Mouse (Mus musculus) CH12.LX (cell line): ENCODE measurements around the gene Arhgef3. TPM values are rescaled to one million over a fixed set of nuclear protein-coding genes. Genes with fewer than 3 reads are reported as not detected.

Experiments used
- DNase-seq: peaks from one replicate; pipeline ENCODE4 v3.0.0-alpha.2; 2013; ENCODE audit errors: extremely low read depth
- H3K27ac ChIP-seq: 2 replicates; pipeline ENCODE4 v1.5.1; 2012; ENCODE audit warnings: low read depth, mild to moderate bottlenecking, control low read depth, moderate library complexity; ENCODE audit not compliant: insufficient read depth
- H3K27me3 ChIP-seq: replicated peaks from 2 replicates; pipeline ENCODE3; 2012; ENCODE audit warnings: inconsistent platforms
- H3K36me3 ChIP-seq, 2 experiments: replicated peaks in 1 of 2; 2 replicates each; pipeline versions ENCODE3 to v1.6.1; 2012; ENCODE audit warnings: inconsistent platforms in 1 of 2, low read length in 1 of 2, mild to moderate bottlenecking in 1 of 2, mixed read lengths in 1 of 2, moderate library complexity in 1 of 2; ENCODE audit not compliant: control insufficient read depth in 1 of 2, insufficient read depth in 1 of 2
- H3K4me1 ChIP-seq, 2 experiments: 2 replicates each; pipeline ENCODE4 v1.6.1; 2012; ENCODE audit warnings: inconsistent platforms in 1 of 2, moderate library complexity in 1 of 2; ENCODE audit not compliant: insufficient read depth in 2 of 2, control insufficient read depth in 1 of 2
- H3K4me2 ChIP-seq: 2 replicates; pipeline ENCODE4 v1.6.1; 2012; ENCODE audit warnings: low read depth, mild to moderate bottlenecking, control low read depth; ENCODE audit not compliant: poor library complexity, insufficient read depth, severe bottlenecking
- H3K4me3 ChIP-seq, 3 experiments: fragments of 150-350 bp in 1 of 3; sonication (generic) in 1 of 3; replicated peaks in 1 of 3; 2 replicates each; pipeline versions ENCODE3 to v1.5.1; 2011 to 2012; ENCODE audit warnings: low read depth in 2 of 3, low read length in 2 of 3, mild to moderate bottlenecking in 2 of 3, moderate library complexity in 2 of 3, control low read depth in 1 of 3, improper control_type of control experiment in 1 of 3, inconsistent platforms in 1 of 3, mixed read lengths in 1 of 3; ENCODE audit not compliant: poor library complexity in 1 of 3
- H3K79me2 ChIP-seq: replicated peaks from 2 replicates; pipeline ENCODE4 v1.6.1; 2012; ENCODE audit warnings: mild to moderate bottlenecking, moderate library complexity; ENCODE audit not compliant: control insufficient read depth, poor library complexity, insufficient read depth, severe bottlenecking; ENCODE audit errors: extremely low read depth
- H3K9ac ChIP-seq: 2 replicates; pipeline ENCODE4 v1.6.1; 2012; ENCODE audit warnings: low read depth, mild to moderate bottlenecking, control low read depth, moderate library complexity; ENCODE audit not compliant: insufficient read depth
- H3K9me3 ChIP-seq: replicated peaks from 2 replicates; pipeline ENCODE3; 2012; ENCODE audit warnings: low read length, inconsistent platforms, mixed read lengths
- CTCF ChIP-seq, 2 experiments: IDR thresholded peaks in 1 of 2; conservative IDR thresholded peaks in 1 of 2; 2 replicates each; pipeline ENCODE4 v1.5.1; 2011 to 2012; ENCODE audit warnings: low read depth in 2 of 2, low read length in 2 of 2, improper control_type of control experiment in 1 of 2, inconsistent platforms in 1 of 2, mild to moderate bottlenecking in 1 of 2, moderate library complexity in 1 of 2
- E2F4 ChIP-seq: IDR thresholded peaks from 2 replicates; pipeline ENCODE4 v1.6.1; 2011; ENCODE audit warnings: low read depth, low read length, improper control_type of control experiment; ENCODE audit not compliant: insufficient replicate concordance
- ELF1 ChIP-seq: IDR thresholded peaks from 2 replicates; pipeline ENCODE4 v1.6.1; 2014; ENCODE audit warnings: low read depth, mild to moderate bottlenecking, inconsistent platforms, low read length, improper control_type of control experiment
- EP300 ChIP-seq: IDR thresholded peaks from 2 replicates; pipeline ENCODE4 v1.6.1; 2011; ENCODE audit warnings: low read length, improper control_type of control experiment
- ETS1 ChIP-seq: conservative IDR thresholded peaks from 2 replicates; pipeline ENCODE4 v1.6.1; 2012; ENCODE audit warnings: low read depth, mild to moderate bottlenecking, inconsistent platforms, low read length, improper control_type of control experiment, moderate library complexity
- GABPA ChIP-seq: IDR thresholded peaks from 2 replicates; pipeline ENCODE4 v1.6.1; 2012; ENCODE audit warnings: low read depth, low read length, improper control_type of control experiment, inconsistent platforms; ENCODE audit not compliant: insufficient replicate concordance
- HCFC1 ChIP-seq: IDR thresholded peaks from 2 replicates; pipeline ENCODE4 v1.6.1; 2012; ENCODE audit warnings: low read depth, mild to moderate bottlenecking, inconsistent platforms, low read length, improper control_type of control experiment
- IRF4 ChIP-seq: IDR thresholded peaks from 2 replicates; pipeline ENCODE4 v1.6.1; 2014; ENCODE audit warnings: low read depth, mild to moderate bottlenecking, inconsistent platforms, low read length, improper control_type of control experiment
- JUN ChIP-seq: IDR thresholded peaks from 2 replicates; pipeline ENCODE4 v1.6.1; 2011; ENCODE audit warnings: low read depth, mild to moderate bottlenecking, low read length, improper control_type of control experiment, moderate library complexity; ENCODE audit not compliant: insufficient read depth
- JUND ChIP-seq: conservative IDR thresholded peaks from 2 replicates; pipeline ENCODE4 v1.6.1; 2011; ENCODE audit warnings: low read depth, low read length, improper control_type of control experiment
- KAT2A ChIP-seq: IDR thresholded peaks from 2 replicates; pipeline ENCODE4 v1.6.1; 2012; ENCODE audit warnings: low read length, improper control_type of control experiment, inconsistent platforms; ENCODE audit not compliant: insufficient replicate concordance
- MAFK ChIP-seq: IDR thresholded peaks from 2 replicates; pipeline ENCODE4 v1.6.1; 2011; ENCODE audit warnings: low read length, improper control_type of control experiment; ENCODE audit not compliant: insufficient replicate concordance
- MAZ ChIP-seq: IDR thresholded peaks from 2 replicates; pipeline ENCODE4 v1.6.1; 2012; ENCODE audit warnings: low read depth, mild to moderate bottlenecking, inconsistent platforms, low read length, improper control_type of control experiment, moderate library complexity
- MEF2A ChIP-seq: IDR thresholded peaks from 2 replicates; pipeline ENCODE4 v1.6.1; 2014; ENCODE audit warnings: low read depth, mild to moderate bottlenecking, inconsistent platforms, low read length, improper control_type of control experiment, borderline replicate concordance
- MXI1 ChIP-seq: IDR thresholded peaks from 2 replicates; pipeline ENCODE4 v1.6.1; 2011; ENCODE audit warnings: mild to moderate bottlenecking, low read depth, low read length, improper control_type of control experiment
- NELFE ChIP-seq: IDR thresholded peaks from 2 replicates; pipeline ENCODE4 v1.6.1; 2011; ENCODE audit warnings: low read depth, low read length, improper control_type of control experiment
- NRF1 ChIP-seq: IDR thresholded peaks from 2 replicates; pipeline ENCODE4 v1.6.1; 2014; ENCODE audit warnings: low read depth, mild to moderate bottlenecking, inconsistent platforms, low read length, improper control_type of control experiment, moderate library complexity
- POLR2AphosphoS2 ChIP-seq: IDR thresholded peaks from 2 replicates; pipeline ENCODE4 v1.6.1; 2011; ENCODE audit warnings: low read depth, low read length, improper control_type of control experiment
- RAD21 ChIP-seq: IDR thresholded peaks from 2 replicates; pipeline ENCODE4 v1.6.1; 2011; ENCODE audit warnings: low read depth, mild to moderate bottlenecking, low read length, improper control_type of control experiment, moderate library complexity
- RCOR1 ChIP-seq: conservative IDR thresholded peaks from 2 replicates; pipeline ENCODE4 v1.6.1; 2012; ENCODE audit warnings: low read depth, mild to moderate bottlenecking, inconsistent platforms, low read length, improper control_type of control experiment
- SMC3 ChIP-seq: IDR thresholded peaks from 2 replicates; pipeline ENCODE4 v1.6.1; 2011; ENCODE audit warnings: low read depth, low read length, improper control_type of control experiment
- TBP ChIP-seq: conservative IDR thresholded peaks from 2 replicates; pipeline ENCODE4 v1.6.1; 2011; ENCODE audit warnings: low read depth, low read length, improper control_type of control experiment
- TCF12 ChIP-seq: IDR thresholded peaks from 2 replicates; pipeline ENCODE4 v1.6.1; 2014; ENCODE audit warnings: low read depth, mild to moderate bottlenecking, inconsistent platforms, low read length, improper control_type of control experiment
- USF2 ChIP-seq: conservative IDR thresholded peaks from 2 replicates; pipeline ENCODE4 v1.6.1; 2011; ENCODE audit warnings: low read depth, low read length, improper control_type of control experiment
- ZC3H11A ChIP-seq: IDR thresholded peaks from 2 replicates; pipeline ENCODE4 v1.6.1; 2012; ENCODE audit warnings: low read depth, mild to moderate bottlenecking, inconsistent platforms, low read length, improper control_type of control experiment
- ZKSCAN1 ChIP-seq: IDR thresholded peaks from 2 replicates; pipeline ENCODE4 v1.6.1; 2012; ENCODE audit warnings: low read depth, inconsistent platforms, low read length, improper control_type of control experiment, borderline replicate concordance
- dilution Hi-C: fragments of 300-500 bp; cut with MboI; formaldehyde crosslinking; loops from 2 replicates; pipeline ENCODE4 v1.14.3; 2020; ENCODE audit warnings: low sequenced_read_pairs; ENCODE audit not compliant: extremely low pct_unique_long_range_greater_than_20kb, extremely low pct_ligation_motif_present
- in situ Hi-C: fragments of 300-500 bp; cut with MboI; formaldehyde crosslinking; loops from 3 replicates; pipeline ENCODE4 v1.14.3; 2019; ENCODE audit warnings: low sequenced_read_pairs, low pct_ligation_motif_present, low pct_unique_long_range_greater_than_20kb, mixed read lengths
- polyA plus RNA-seq: library from polyadenylated mRNA; unstranded; fragments of >175 nt; gene quantifications from 2 replicates; pipeline ENCODE4 v1.2.1, GENCODE M21; 2012; ENCODE audit warnings: low read depth; ENCODE audit not compliant: insufficient read length
- total RNA-seq, 2 experiments: library from RNA; depleted of rRNA; stranded (reverse); fragments of 300-350 nt in 1 of 2; fragments of >200 nt in 1 of 2; gene quantifications; 2 replicates each; pipeline ENCODE4 v1.2.3; 2012 to 2014

Arhgef3 gene
- total and polyA plus RNA-seq, 3 experiments, result 0.51 to 0.64 (median 0.62) TPM

- no peaks in the 10 kb centered on the region for H3K9me3 ChIP-seq
- no peak overlapping the region for H3K4me2 ChIP-seq
- H3K27me3 ChIP-seq, result no peaks in the 10 kb centered on the region
- no peaks in the 10 kb centered on the region for H3K36me3 ChIP-seq
- DNase-seq, result no peak
- in situ Hi-C loops, result loop anchor here (5.0 to 25.0 kb wide), 2 partner anchors 221 to 401 kb away; no protein-coding TSS in a partner anchor
- no peaks in the 10 kb centered on the region for H3K4me1 ChIP-seq
- no peak for TF ChIP-seq E2F4
- TF ChIP-seq GABPA, result no peak
- TF ChIP-seq ZKSCAN1, result no peak
- no peak for TF ChIP-seq TBP
- TF ChIP-seq POLR2AphosphoS2, result no peak
- no peak for TF ChIP-seq ETS1
- no peak for TF ChIP-seq JUND
- no peak for TF ChIP-seq ELF1
- no peak for TF ChIP-seq TCF12
- TF ChIP-seq NELFE, result no peak
- TF ChIP-seq MAZ, result no peak
- no peak for TF ChIP-seq CTCF (conservative IDR thresholded peaks at IDR 0.05 in 1 of 2, IDR thresholded peaks at IDR 0.05 in 1 of 2; ENCODE audit: low read depth in 2 of 2, low read length in 2 of 2)
- TF ChIP-seq IRF4, result no peak
- TF ChIP-seq NRF1, result no peak
- TF ChIP-seq RAD21, result no peak
- no peak for TF ChIP-seq USF2
- no peak for TF ChIP-seq JUN
- TF ChIP-seq KAT2A, result no peak
- TF ChIP-seq ZC3H11A, result no peak
- TF ChIP-seq MAFK, result no peak
- dilution Hi-C loops, result no loop called here
- H3K4me3 ChIP-seq, result no peak overlapping the region
- no peaks in the 10 kb centered on the region for H3K79me2 ChIP-seq
- H3K9ac ChIP-seq, result no peak overlapping the region
- no peak overlapping the region for H3K27ac ChIP-seq
These were observed 71.9 kb downstream of the Arhgef3 start for GRCm38 (mm10) chr14:27186596-27186995.

- no peak for TF ChIP-seq MXI1
- no peak for TF ChIP-seq MAFK
- TF ChIP-seq RAD21, result peak; percentile 92
- TF ChIP-seq ZC3H11A, result peak; percentile 70
- no peak for TF ChIP-seq TCF12
- TF ChIP-seq SMC3, result peak; percentile 93
- TF ChIP-seq IRF4, result no peak
- TF ChIP-seq EP300, result no peak
- peak; percentile 70 to 92 for TF ChIP-seq CTCF (conservative IDR thresholded peaks at IDR 0.05 in 1 of 2, IDR thresholded peaks at IDR 0.05 in 1 of 2; ENCODE audit: low read depth in 2 of 2, low read length in 2 of 2)
- no peak for TF ChIP-seq RCOR1
- no peak for TF ChIP-seq MEF2A
- TF ChIP-seq JUND, result no peak
- no peak for TF ChIP-seq HCFC1
- dilution Hi-C loops, result no loop called here
- no peak overlapping the region for H3K27ac ChIP-seq
These were observed 72.3 kb downstream of the Arhgef3 start for GRCm38 (mm10) chr14:27187025-27187424.

More at GRCm38 (mm10) chr14:27187025-27187424, 72.3 kb downstream of the Arhgef3 start:
- no peaks in the 10 kb centered on the region for H3K36me3 ChIP-seq
- no peaks in the 10 kb centered on the region for H3K27me3 ChIP-seq
- in situ Hi-C loops, result loop anchor here (5.0 to 25.0 kb wide), 2 partner anchors 220 to 400 kb away; no protein-coding TSS in a partner anchor
- no peaks in the 10 kb centered on the region for H3K79me2 ChIP-seq
- H3K9ac ChIP-seq, result no peak overlapping the region
- peak; percentile 63 for DNase-seq
- H3K4me2 ChIP-seq, result no peak overlapping the region
- H3K9me3 ChIP-seq, result no peaks in the 10 kb centered on the region
- H3K4me3 ChIP-seq, result no peak overlapping the region
- H3K4me1 ChIP-seq, result no peaks in the 10 kb centered on the region
